Mouse (Mus musculus) heart, embryonic 11.5 days (tissue): ENCODE measurements around the gene Baz2a. TPM values are rescaled to one million over a fixed set of nuclear protein-coding genes. Genes with fewer than 3 reads are reported as not detected.
A peak's percentile ranks its signal among the peaks of the same experiment; 100 is the strongest.

ENCODE experiments used
- ATAC-seq: fragments of 200-750 bp; cut with Nextera tagmentation; replicated peaks from 2 replicates; pipeline ENCODE4 v1.8.0; 2017; ENCODE audit warnings: moderate library complexity; ENCODE audit not compliant: insufficient number of reproducible peaks, low FRiP score, low TSS enrichment
- H3K27ac ChIP-seq: fragments of 300-500 bp; sonication (generic); 2 replicates; pipeline ENCODE4 v1.5.1; 2014; ENCODE audit warnings: mild to moderate bottlenecking, low read depth, low read length
- H3K27me3 ChIP-seq: fragments of 300-500 bp; sonication (generic); 2 replicates; pipeline ENCODE4 v1.6.1; 2014; ENCODE audit warnings: mild to moderate bottlenecking, low read length, mixed read lengths; ENCODE audit not compliant: control insufficient read depth, insufficient read depth
- H3K36me3 ChIP-seq: fragments of 300-500 bp; sonication (generic); 2 replicates; pipeline ENCODE4 v1.6.1; 2014; ENCODE audit warnings: mild to moderate bottlenecking, low read length, moderate library complexity, mixed read lengths; ENCODE audit not compliant: control insufficient read depth, insufficient read depth
- H3K4me1 ChIP-seq: fragments of 300-500 bp; sonication (generic); 2 replicates; pipeline ENCODE4 v1.6.1; 2014; ENCODE audit warnings: low read length; ENCODE audit not compliant: control insufficient read depth, insufficient read depth
- H3K4me2 ChIP-seq: fragments of 300-500 bp; sonication (generic); 2 replicates; pipeline ENCODE4 v1.6.1; 2014; ENCODE audit warnings: mild to moderate bottlenecking, moderate library complexity
- H3K4me3 ChIP-seq: fragments of 300-500 bp; sonication (generic); 2 replicates; pipeline ENCODE4 v1.5.1; 2014; ENCODE audit warnings: low read depth, low read length
- H3K9ac ChIP-seq: fragments of 300-500 bp; sonication (generic); 2 replicates; pipeline ENCODE4 v1.6.1; 2014; ENCODE audit warnings: mild to moderate bottlenecking, low read depth, low read length, moderate library complexity
- H3K9me3 ChIP-seq: fragments of 300-500 bp; sonication (generic); replicated peaks from 2 replicates; pipeline ENCODE4 v1.6.1; 2016; ENCODE audit warnings: low read length; ENCODE audit not compliant: control insufficient read depth
- WGBS: fragments of 180-500 bp; shearing (Covaris S2); extraction: QIAGEN DNeasy Blood & Tissue Kit; methylation state at CpG from one replicate; pipeline ENCODE4 v1.1.7; 2014; ENCODE audit not compliant: insufficient replicate concordance; 5-methylcytosine and 5-hydroxymethylcytosine counted together
- polyA plus RNA-seq: library from polyadenylated mRNA; unstranded; fragments of >200 nt; fragmentation: Nextera tagmentation; extraction: Ambion mirVana; gene quantifications from 2 replicates; pipeline ENCODE4 v1.2.1, GENCODE M21; 2014

Gene Baz2a
- polyA plus RNA-seq, 1 experiment from 2014 or later: 21.7 TPM

DNA sequence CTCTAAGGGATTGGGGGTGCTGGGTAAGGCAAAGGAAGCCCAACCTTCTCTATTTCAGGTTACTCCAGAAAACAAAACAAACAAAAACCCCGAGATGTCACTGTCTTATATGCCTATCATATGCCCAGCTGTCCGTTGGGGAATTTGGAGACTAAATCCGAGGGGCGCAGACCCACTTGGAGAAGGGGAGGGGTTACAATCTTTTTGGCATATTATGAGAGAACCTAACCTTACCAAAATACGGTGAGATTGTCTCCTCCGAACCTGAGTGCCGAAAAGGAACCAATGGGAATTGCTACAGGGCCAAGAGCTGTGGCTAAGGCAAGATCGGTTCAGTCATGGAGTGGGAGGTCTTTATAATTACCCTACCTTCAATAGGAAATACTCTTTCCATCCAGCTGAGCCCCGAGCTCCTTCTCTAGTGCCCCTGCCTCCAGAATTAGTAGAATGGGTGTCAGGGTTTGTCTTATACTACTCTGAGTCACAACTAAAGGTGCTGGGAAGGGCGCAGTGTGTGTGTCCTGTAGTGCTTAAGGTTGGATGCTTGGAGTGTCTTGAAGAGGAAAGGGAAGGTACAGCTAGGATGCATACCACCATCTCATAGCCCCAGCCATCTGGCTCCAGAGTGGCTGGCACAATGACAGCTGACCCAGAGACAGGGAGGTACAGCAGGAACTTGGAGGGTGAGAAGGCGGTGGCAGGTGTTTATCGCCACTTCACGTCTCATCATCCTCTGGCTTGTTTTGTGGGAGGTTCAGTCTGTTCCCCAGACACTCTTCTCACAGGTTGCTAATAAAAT lies 2.3 kb downstream of the Baz2a start:
- Histone ChIP-seq H3K27me3 (no peaks in the 10 kb centered on the region), H3K9ac (peak overlapping the region; percentile 90), H3K4me2 (peak overlapping the region; percentile 95), H3K4me1 (peaks cover 40% of the 10 kb centered on the region), H3K9me3 (no peaks in the 10 kb centered on the region), H3K4me3 (peak overlapping the region; percentile 90), H3K27ac (peak overlapping the region; percentile 97), H3K36me3 (peaks cover 10% of the 10 kb centered on the region)
- WGBS: 26% methylated on average over 13 of the region's 13 CpGs
- ATAC-seq: no peak

DNA sequence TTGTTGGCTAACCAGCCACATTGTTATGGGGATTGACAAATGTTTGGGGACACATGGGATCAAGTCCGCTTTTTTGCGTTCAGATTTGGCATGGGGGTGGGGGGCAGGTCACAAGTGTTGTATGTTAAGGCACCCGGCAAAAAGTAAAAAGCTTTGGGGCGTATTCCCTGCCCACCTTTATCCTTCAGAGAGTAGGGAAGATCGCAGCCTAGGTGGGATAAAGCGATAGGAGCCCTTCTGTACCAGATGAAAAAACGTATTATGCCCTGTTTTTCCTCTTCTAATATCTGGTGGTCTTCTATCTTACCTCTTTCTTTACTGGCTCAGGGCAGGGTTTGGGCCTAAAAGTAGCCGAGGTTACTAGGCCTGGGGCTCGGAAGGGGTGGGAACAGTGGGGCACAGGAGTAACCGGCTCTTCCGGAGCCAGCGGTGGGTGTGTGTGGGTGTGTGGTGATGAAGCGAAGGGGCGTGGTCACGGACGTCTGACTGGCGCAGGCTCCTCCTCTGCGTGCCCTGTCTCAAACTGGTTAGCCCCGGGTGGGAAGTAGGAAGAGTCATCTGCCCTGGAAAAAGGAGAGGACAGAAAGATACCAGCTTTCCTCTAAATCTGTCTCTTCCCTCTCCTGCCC lies 3.1 kb downstream of the Baz2a start:
- Histone ChIP-seq H3K9me3 (no peaks in the 10 kb centered on the region), H3K4me2 (peak overlapping the region; percentile 95), H3K4me3 (peak overlapping the region; percentile 90), H3K36me3 (peaks cover 7% of the 10 kb centered on the region), H3K27me3 (no peaks in the 10 kb centered on the region), H3K4me1 (peaks cover 40% of the 10 kb centered on the region), H3K9ac (peak overlapping the region; percentile 90), H3K27ac (peak overlapping the region; percentile 62)
- ATAC-seq: peak; percentile 68
- WGBS: 12% methylated on average over 19 of the region's 19 CpGs

DNA sequence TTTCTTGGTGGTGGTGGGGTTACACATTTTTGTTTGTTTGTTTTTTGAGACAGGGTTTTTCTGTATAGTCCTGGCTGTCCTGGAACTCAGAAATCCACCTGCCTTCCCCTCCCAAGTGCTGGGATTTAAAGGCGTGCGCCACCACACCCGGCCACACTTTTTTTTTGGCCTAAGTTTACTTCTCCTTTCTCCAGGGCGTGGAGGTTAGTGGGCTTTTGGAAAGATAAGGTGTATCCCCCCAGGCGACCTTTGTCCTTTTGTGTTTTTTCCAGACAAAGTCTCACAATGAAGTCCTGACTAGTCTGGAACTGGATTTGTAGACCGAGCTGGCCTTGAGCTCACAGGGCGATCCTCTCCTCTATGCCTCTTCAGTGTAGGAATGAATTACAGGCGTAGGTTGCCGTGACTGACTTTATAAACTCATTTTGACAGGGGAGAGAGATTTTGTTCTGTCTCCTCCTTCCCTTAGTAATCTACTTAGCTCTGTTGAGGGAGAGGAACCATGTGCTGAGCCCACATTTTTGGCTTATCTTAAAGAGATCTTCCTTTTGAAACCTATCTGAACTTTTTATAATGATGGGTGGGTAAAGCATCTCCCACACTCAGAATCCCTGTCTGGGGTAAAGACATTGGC lies 3.7 kb downstream of the Baz2a start:
- ATAC-seq: no peak
- Histone ChIP-seq H3K9ac (peak overlapping the region; percentile 90; the same call in 1 of the 2 replicates), H3K27me3 (no peaks in the 10 kb centered on the region), H3K9me3 (no peaks in the 10 kb centered on the region), H3K4me1 (peaks cover 40% of the 10 kb centered on the region), H3K27ac (0 out of 2 replicates have a peak overlapping the region, but pooled peaks have one; percentile 62), H3K4me3 (peak overlapping the region; percentile 90), H3K36me3 (peaks cover under 1% of the 10 kb centered on the region; the same call in 1 of the 2 replicates), H3K4me2 (peak overlapping the region; percentile 95)
- 32% methylated on average over 9 of the region's 9 CpGs for WGBS

DNA sequence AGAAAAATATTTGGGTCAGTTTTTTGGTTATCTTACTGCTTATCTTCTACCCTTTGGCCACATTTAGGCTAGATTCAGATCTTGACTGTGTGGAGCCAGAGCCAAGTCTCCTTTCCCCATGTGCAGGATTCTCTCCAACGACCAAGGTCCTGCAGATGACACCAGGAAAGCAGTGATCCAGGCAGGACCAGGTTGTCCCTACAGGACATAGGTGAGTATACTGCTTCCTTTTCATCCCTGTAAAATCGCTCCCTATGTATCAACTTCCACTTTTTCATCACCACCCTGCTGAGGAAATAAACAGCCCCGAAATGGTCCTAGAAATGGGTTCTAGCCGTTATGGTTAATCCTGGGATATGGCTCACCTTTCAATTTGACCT lies 4.9 kb downstream of the Baz2a start:
- H3K9ac ChIP-seq: peak overlapping the region; percentile 6; the same call in 1 of the 2 replicates
- peaks cover 37% of the 10 kb centered on the region for H3K4me1 ChIP-seq
- 26% methylated on average over 4 of the region's 4 CpGs for WGBS
- no peaks in the 10 kb centered on the region for H3K27me3 ChIP-seq
- no peak for ATAC-seq
- H3K4me2 ChIP-seq: peak overlapping the region; percentile 91
- no peak overlapping the region for H3K27ac ChIP-seq
- H3K36me3 ChIP-seq: no peaks in the 10 kb centered on the region; the same call in 1 of the 2 replicates
- H3K4me3 ChIP-seq: peak overlapping the region; percentile 63
- H3K9me3 ChIP-seq: no peaks in the 10 kb centered on the region

DNA sequence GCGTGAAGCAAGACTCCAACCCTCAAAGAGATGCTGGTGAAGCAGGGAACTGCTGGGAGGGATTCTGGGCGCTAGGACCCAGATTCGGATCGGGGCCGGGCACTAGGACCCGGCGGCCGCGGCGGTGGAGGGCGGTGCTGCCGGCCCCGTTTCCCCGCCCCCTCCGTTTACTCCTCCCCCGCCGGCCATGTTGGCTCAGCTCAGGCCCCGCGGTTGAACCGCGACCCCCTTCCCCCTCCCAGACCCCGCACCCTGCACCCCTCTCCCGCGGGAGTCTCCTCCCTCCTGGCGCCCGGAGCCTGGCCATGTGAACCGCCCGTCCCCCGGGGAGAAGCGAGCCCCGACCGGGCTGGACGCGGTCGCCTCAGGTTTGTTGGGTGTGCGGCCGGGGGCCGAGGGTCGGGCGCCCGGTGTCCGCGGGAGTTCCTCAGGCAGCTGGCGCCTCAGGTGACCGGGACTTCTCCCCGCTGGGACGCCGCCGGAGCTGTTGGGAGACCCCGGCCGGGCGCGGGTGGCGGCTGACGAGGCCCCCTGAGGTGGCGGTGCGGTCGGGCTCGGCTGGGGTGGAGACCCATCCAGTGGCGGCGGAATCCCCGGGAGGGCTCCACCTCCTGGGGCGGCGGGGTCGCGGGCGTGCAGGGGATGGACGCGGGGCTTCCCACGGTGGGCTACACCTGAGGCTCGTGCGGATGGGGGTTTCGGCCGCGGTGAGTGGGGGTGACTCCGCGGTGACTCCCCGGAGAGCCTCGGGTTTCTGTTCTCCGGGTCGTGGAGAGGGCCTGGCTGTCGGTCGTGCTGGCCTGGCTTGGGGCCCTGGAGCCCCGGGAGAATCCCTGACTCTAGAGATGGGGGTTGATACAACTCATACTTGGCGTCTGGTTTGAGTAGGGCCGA lies 5.6 kb downstream of the Baz2a start:
- peak; percentile 71 for ATAC-seq
- Histone ChIP-seq H3K27ac (peak overlapping the region; percentile 66), H3K27me3 (no peaks in the 10 kb centered on the region), H3K36me3 (no peaks in the 10 kb centered on the region; the same call in 1 of the 2 replicates), H3K4me2 (peak overlapping the region; percentile 91), H3K4me3 (peak overlapping the region; percentile 63), H3K9me3 (no peaks in the 10 kb centered on the region), H3K9ac (peak overlapping the region; percentile 72), H3K4me1 (peaks cover 31% of the 10 kb centered on the region)
- under 1% methylated on average over 73 of the region's 86 CpGs for WGBS

DNA sequence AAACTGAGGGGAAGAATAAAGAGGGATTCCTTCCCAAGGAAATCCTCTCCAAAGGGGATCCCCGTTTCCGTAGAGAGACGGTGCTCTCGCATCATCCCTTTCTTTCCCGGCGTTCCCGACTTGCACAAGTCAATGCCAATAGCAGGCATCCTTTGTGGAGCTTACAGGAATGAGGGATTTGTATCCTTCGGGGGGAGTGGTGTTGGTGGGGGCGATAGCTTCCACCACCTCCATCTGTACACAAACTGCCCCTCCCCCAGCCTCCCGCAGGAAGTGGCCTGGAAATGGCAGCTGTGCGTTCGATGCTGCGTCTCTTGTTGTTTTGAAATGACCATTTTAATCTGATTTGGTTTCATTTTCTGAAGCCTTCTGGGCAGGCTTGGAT lies 6.2 kb downstream of the Baz2a start:
- ATAC-seq: no peak
- H3K9ac ChIP-seq: peak overlapping the region; percentile 72
- H3K4me2 ChIP-seq: peak overlapping the region; percentile 91
- H3K27me3 ChIP-seq: no peaks in the 10 kb centered on the region
- H3K4me3 ChIP-seq: peak overlapping the region; percentile 63
- peak overlapping the region; percentile 66 for H3K27ac ChIP-seq
- H3K9me3 ChIP-seq: no peaks in the 10 kb centered on the region
- no peaks in the 10 kb centered on the region; the same call in 1 of the 2 replicates for H3K36me3 ChIP-seq
- 2% methylated on average over 13 of the region's 13 CpGs for WGBS
- H3K4me1 ChIP-seq: peaks cover 31% of the 10 kb centered on the region

DNA sequence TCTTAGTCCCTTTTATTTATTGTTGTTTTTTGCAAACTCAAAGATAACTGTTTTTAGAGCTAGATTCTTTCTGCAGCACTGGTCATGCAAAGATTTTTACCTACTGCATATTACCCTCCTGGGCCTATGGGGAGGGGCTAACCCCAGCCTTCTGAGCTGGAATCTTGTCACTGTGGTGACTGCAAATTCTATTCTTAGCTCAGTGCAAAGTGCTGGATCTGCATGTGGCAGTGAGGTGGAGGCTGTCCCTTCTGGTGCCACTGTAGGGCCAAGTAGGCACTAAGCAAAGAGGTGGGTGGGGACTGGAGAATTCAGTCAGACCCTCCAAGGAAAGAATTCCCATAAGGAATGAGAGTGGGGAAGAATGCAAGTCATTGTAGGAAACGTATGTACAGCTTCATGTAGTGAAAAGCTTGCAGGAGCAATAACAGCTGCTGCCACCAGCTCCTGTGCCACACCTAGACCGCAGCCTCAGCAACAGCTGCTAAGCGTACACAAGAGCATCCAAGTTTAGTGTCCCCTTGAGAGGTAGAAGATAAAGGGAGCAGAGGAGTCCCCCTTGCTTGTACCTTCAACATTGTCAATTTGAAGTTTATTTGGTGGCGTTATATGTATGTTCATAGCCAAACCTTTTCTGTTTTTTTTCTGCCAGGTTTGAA lies 18.9 kb downstream of the Baz2a start:
- Histone ChIP-seq H3K4me2 (no peak overlapping the region), H3K4me3 (no peak overlapping the region), H3K27ac (peak overlapping the region; percentile 51), H3K9ac (no peak overlapping the region), H3K36me3 (peaks cover 18% of the 10 kb centered on the region), H3K9me3 (no peaks in the 10 kb centered on the region), H3K4me1 (peaks cover 7% of the 10 kb centered on the region; the same call in 1 of the 2 replicates), H3K27me3 (no peaks in the 10 kb centered on the region)
- WGBS: 70% methylated on average over 4 of the region's 4 CpGs
- no peak for ATAC-seq
